Mouse (Mus musculus) layer of hippocampus, adult 11-12 months (tissue): Measurements from ENCODE around the gene Gm21746.
"Not testable (repeated sequence)": the region's sequence is repeated elsewhere in the genome, so short reads cannot be mapped to it uniquely, and the experiment has no call there.

ENCODE experiments used
- DNase-seq: peaks from one replicate; pipeline ENCODE4 v3.0.0; 2022; ENCODE audit warnings: low spot score

The Gm21746 gene

GRCm38 (mm10) chrY:6237895-6238294, at the start of gene Gm21746:
Gm21746 (minus strand) TSS chrY:6237995.
- not testable (repeated sequence) for DNase-seq

GRCm38 (mm10) chrY:6266798-6267197, 29.0 kb upstream of the Gm21746 start, which contains the start of gene Gm20873:
Gm20873 (plus strand) TSS chrY:6267098.
- not testable (repeated sequence) for DNase-seq
